Comparison of ENCODE assay signal across 8 mouse cellular contexts in the genomic region with DNA sequence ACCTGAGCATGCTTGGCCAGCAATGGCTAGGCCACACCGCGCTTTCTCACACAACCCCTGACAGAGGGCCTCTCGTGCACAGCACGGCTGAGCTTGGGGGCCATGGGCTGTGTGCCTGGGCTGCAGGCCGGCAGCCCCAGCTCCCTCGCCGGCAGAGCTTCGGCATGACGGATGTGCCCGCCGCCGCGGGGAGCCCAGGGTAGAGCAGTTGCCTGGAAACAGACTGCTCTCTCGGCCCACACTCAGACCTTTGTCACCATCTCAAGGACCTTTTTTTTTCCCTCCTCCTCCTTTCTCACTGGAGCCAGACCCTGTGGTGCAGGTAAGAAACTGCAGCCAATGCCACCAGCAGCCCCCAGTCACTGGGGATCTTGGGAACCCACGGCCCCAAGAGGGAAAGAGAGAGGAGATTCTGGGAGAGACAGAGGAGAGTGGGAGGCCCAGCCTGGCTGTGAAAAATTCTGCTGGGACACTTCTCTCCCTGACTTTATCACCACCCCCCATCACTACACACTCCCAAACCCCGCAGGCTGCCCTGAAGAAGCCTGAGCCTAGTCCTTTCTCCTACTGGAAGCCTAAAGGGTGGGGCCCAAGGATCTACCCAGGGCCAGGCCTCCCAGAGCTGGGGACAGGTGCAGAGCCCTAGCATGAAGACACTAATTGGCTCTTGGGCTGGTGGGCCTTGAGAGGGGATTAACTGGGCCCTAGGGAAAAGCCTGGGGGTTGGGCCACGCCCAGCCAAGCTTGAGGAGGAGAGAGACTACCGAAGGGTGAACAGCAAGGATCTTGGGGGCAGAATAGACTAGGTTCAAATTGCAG. TPM values are rescaled to one million over a fixed set of nuclear protein-coding genes. Genes with fewer than 3 reads are reported as not detected.
DNase-seq lines count a peak whose midpoint lies in the region; ATAC-seq lines count a peak whose summit lies in the region.

No protein-coding gene starts in this region.

- no peak for DNase-seq in heart, postnatal 25 days (ENCODE audit: low spot score)
- DNase-seq in CD4-positive, CD25-positive, alpha-beta regulatory T cell, adult 2 months (ENCODE audit: low read depth, low spot score): peak; percentile 46
- DNase-seq in cerebellum, adult 9-11 months: peak; percentile 80
- peak; percentile 75 for DNase-seq in hindbrain, embryonic 11.5 days (ENCODE audit: low spot score)
- no peak for DNase-seq in T-cell, adult 2 months (ENCODE audit: low spot score)
- DNase-seq in spleen, postnatal 14 days (ENCODE audit: low spot score in 2 of 2): no peak

- H3K4me3 ChIP-seq in heart, embryonic 12.5 days: no peak overlapping the region
- no peak overlapping the region for H3K4me3 ChIP-seq in hindbrain, embryonic 11.5 days (ENCODE audit: low read depth, low read length)
- no peak overlapping the region; the same call in 1 of the 2 replicates for H3K4me3 ChIP-seq in midbrain, embryonic 15.5 days

- peak overlapping the region; percentile 48 for H3K9ac ChIP-seq in heart, embryonic 12.5 days
- H3K9ac ChIP-seq in hindbrain, embryonic 11.5 days (ENCODE audit: low read depth, low read length): peak overlapping the region; percentile 34; the same call in 1 of the 2 replicates
- peak overlapping the region; percentile 29 for H3K9ac ChIP-seq in midbrain, embryonic 15.5 days

- ATAC-seq in heart, embryonic 12.5 days (ENCODE audit: insufficient number of reproducible peaks, low FRiP score): no peak; the same call in 1 of the 2 replicates
- ATAC-seq in hindbrain, embryonic 11.5 days (ENCODE audit: low FRiP score): peak; percentile 79
- ATAC-seq in midbrain, embryonic 15.5 days (replicated peaks): peak; percentile 58

- peak overlapping the region; percentile 46; the same call in 1 of the 2 replicates for H3K27ac ChIP-seq in heart, embryonic 12.5 days (ENCODE audit: poor library complexity, severe bottlenecking)
- H3K27ac ChIP-seq in hindbrain, embryonic 11.5 days (ENCODE audit: low read depth, low read length): peak overlapping the region; percentile 75
- peak overlapping the region; percentile 78 for H3K27ac ChIP-seq in midbrain, embryonic 15.5 days

- intact Hi-C loops in heart, postnatal 25 days (cut with DNase I): no loop called here

- H3K9me3 ChIP-seq in heart, embryonic 12.5 days (replicated peaks): no peaks in the 10 kb centered on the region
- no peaks in the 10 kb centered on the region for H3K9me3 ChIP-seq in hindbrain, embryonic 11.5 days (ENCODE audit: control insufficient read depth, low read length)
- no peaks in the 10 kb centered on the region for H3K9me3 ChIP-seq in midbrain, embryonic 15.5 days

- no peaks in the 10 kb centered on the region for H3K36me3 ChIP-seq in heart, embryonic 12.5 days
- no peaks in the 10 kb centered on the region for H3K36me3 ChIP-seq in hindbrain, embryonic 11.5 days (ENCODE audit: control insufficient read depth, insufficient read depth, low read length)
- no peaks in the 10 kb centered on the region for H3K36me3 ChIP-seq in midbrain, embryonic 15.5 days (replicated peaks)

- 19% methylated on average over 18 of the region's 18 CpGs for WGBS in heart, embryonic 12.5 days
- 9% methylated on average over 18 of the region's 18 CpGs for WGBS in hindbrain, embryonic 11.5 days
- WGBS in midbrain, embryonic 15.5 days: 11% methylated on average over 17 of the region's 18 CpGs

- H3K4me2 ChIP-seq in heart, embryonic 12.5 days: peak overlapping the region; percentile 54
- H3K4me2 ChIP-seq in hindbrain, embryonic 11.5 days (replicated peaks; ENCODE audit: low read depth, low read length): no peak overlapping the region; the same call in 1 of the 2 replicates
- H3K4me2 ChIP-seq in midbrain, embryonic 15.5 days: peak overlapping the region; percentile 32; the same call in 1 of the 2 replicates

- no peaks in the 10 kb centered on the region for H3K27me3 ChIP-seq in heart, embryonic 12.5 days (replicated peaks)
- peaks cover 4% of the 10 kb centered on the region; the same call in 1 of the 2 replicates for H3K27me3 ChIP-seq in hindbrain, embryonic 11.5 days (ENCODE audit: control insufficient read depth, insufficient read depth, low read length)
- H3K27me3 ChIP-seq in midbrain, embryonic 15.5 days (replicated peaks): no peaks in the 10 kb centered on the region

- peaks cover 48% of the 10 kb centered on the region for H3K4me1 ChIP-seq in heart, embryonic 12.5 days (replicated peaks)
- H3K4me1 ChIP-seq in hindbrain, embryonic 11.5 days (replicated peaks; ENCODE audit: control insufficient read depth, insufficient read depth, low read length): peaks cover 9% of the 10 kb centered on the region
- H3K4me1 ChIP-seq in midbrain, embryonic 15.5 days: peaks cover 49% of the 10 kb centered on the region

RNA-seq across cellular contexts. Expression of a gene that starts 16.8 kb away (rescaled TPM):
- polyA plus RNA-seq in heart, embryonic 12.5 days (2016; fragmentation: Nextera tagmentation; extraction: Ambion mirVana): not detected in 2 replicates
- total RNA-seq in heart, postnatal 25 days (2021): not detected
- not detected in 2 replicates for polyA plus RNA-seq in hindbrain, embryonic 11.5 days (2014; fragmentation: Nextera tagmentation; extraction: Ambion mirVana)
- not detected in 2 replicates for polyA plus RNA-seq in midbrain, embryonic 15.5 days (2015; fragmentation: Nextera tagmentation; extraction: Ambion mirVana)

RNA-seq across cellular contexts. Expression of a gene that starts 20.4 kb away (rescaled TPM):
- polyA plus RNA-seq in heart, embryonic 12.5 days (2016; fragmentation: Nextera tagmentation; extraction: Ambion mirVana): 14.9 and 15.2 TPM in 2 replicates
- total RNA-seq in heart, postnatal 25 days (2021): 1 to 10 TPM; 4.4 TPM
- polyA plus RNA-seq in hindbrain, embryonic 11.5 days (2014; fragmentation: Nextera tagmentation; extraction: Ambion mirVana): 26.0 and 26.7 TPM in 2 replicates
- 50.8 and 54.6 TPM in 2 replicates for polyA plus RNA-seq in midbrain, embryonic 15.5 days (2015; fragmentation: Nextera tagmentation; extraction: Ambion mirVana)

Comparison
In these comparisons a context has a peak if more than half of its experiments do, and no peak if none do; other contexts are left out.
1. DNase-seq: peak in CD4-positive, CD25-positive, alpha-beta regulatory T cell, adult 2 months (single experiment), cerebellum, adult 9-11 months (single experiment) and hindbrain, embryonic 11.5 days (single experiment); none in heart, postnatal 25 days (single experiment), T-cell, adult 2 months (single experiment) and spleen, postnatal 14 days (0 of 2).
2. Peak in every context shown above with its lines, with median percentiles within 50 percentile points of each other: H3K27ac ChIP-seq and H3K9ac ChIP-seq.